Mouse (Mus musculus) lung, adult 2 months (tissue): ENCODE measurements around the gene Ggta1.

ENCODE experiments used
- CTCF ChIP-seq: fragments of 200-500 bp; IDR thresholded peaks from 2 replicates; pipeline ENCODE4 v1.5.1; 2011; ENCODE audit warnings: mild to moderate bottlenecking, low read length, control low read depth; ENCODE audit not compliant: insufficient read depth
- POLR2A ChIP-seq: fragments of 200-500 bp; IDR thresholded peaks from 2 replicates; pipeline ENCODE4 v1.6.1; 2011; ENCODE audit warnings: low read depth, mild to moderate bottlenecking, control low read depth, low read length, borderline replicate concordance; ENCODE audit errors: extremely low read depth

DNA sequence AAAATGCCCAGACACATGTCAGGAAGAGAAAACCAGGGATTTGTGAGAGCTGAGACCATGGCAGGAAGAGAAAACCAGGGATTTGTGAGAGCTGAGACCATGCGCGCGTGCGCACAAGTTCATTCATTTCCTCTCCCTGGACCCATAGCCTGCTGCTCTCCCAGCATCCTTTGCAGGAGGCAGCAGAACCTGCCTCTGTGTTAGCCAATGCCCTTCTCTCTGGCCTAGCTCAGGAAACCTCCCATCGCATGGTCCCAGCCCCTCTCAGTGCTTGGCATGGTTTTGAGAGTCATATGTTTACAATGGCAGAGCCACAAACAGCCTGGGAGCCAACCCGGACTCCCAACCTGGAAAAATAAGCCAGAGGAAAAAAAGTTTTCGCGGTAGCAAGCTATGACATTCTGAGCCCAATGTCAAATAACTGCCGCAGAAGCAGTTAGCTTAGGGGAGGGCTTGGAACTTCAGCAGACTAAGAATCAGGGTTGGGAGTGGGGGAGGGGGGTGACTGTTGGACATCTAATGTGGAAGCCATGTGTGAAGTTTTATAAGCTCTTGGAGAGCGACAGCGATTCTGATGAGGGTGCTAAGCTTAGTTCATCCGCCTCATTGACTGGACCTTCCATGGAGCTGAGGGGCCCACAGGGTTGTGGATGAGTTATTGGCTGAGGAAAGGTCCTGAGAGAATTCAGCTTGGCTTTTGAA lies 40.1 kb upstream of the Ggta1 start:
- TF ChIP-seq POLR2A (no peak), CTCF (no peak)
